Mouse (Mus musculus) heart, embryonic 14.5 days (tissue): ENCODE data around the gene Catsperg2. TPM values are rescaled to one million over a fixed set of nuclear protein-coding genes. Genes with fewer than 3 reads are reported as not detected.

Source experiments
- microRNA counts: library from miRNA; unstranded; fragments of <30 nt; microRNA quantifications from one replicate; lab custom pipeline; 2016
- microRNA-seq: library from miRNA; unstranded; fragments of <30 nt; microRNA quantifications from one replicate; pipeline ENCODE4, GENCODE M21; 2016
- polyA plus RNA-seq: library from polyadenylated mRNA; unstranded; fragments of >200 nt; fragmentation: Nextera tagmentation; extraction: Ambion mirVana; gene quantifications from 2 replicates; pipeline ENCODE4 v1.2.1, GENCODE M21; 2014

Gene Catsperg2
- polyA plus RNA-seq, 1 experiment from 2014 or later: not detected

MicroRNA genes within 50 kb of the gene (microRNA counts, 519-probe panel; counts per million panel counts)
- microRNA mmu-miR-1964 (lab: Ali Mortazavi, UCI): 322 counts per million, percentile 70 among the panel's probes with 10 or more counts

Small RNA genes within 50 kb of the gene (microRNA-seq; reads per million reads assigned to microRNA genes)
- gene Mir1964: 1.7 reads per million

Other genes starting within 250 kb of the Catsperg2 start
- 3.0 and 3.4 TPM in 2 replicates for gene Sipa1l3, start 208.4 kb downstream of the Catsperg2 start, polyA plus RNA-seq
- gene Zfp84, start 41.5 kb upstream of the Catsperg2 start, polyA plus RNA-seq: 9.4 and 10.0 TPM in 2 replicates
- gene Zfp30, start 57.0 kb upstream of the Catsperg2 start, polyA plus RNA-seq: 6.5 and 6.6 TPM in 2 replicates
- gene Zfp790, start 89.1 kb upstream of the Catsperg2 start, polyA plus RNA-seq: 10.4 and 12.0 TPM in 2 replicates
- 1.8 and 2.3 TPM in 2 replicates for gene Zfp940, start 126.6 kb upstream of the Catsperg2 start, polyA plus RNA-seq
- 3.8 and 4.0 TPM in 2 replicates for gene Zfp420, start 132.9 kb upstream of the Catsperg2 start, polyA plus RNA-seq
- 8.7 and 9.2 TPM in 2 replicates for gene Zfp27, start 179.5 kb upstream of the Catsperg2 start, polyA plus RNA-seq
- 4.1 and 4.2 TPM in 2 replicates for gene Zfp383, start 181.2 kb upstream of the Catsperg2 start, polyA plus RNA-seq
- 8.0 and 8.6 TPM in 2 replicates for gene Zfp74, start 227.1 kb upstream of the Catsperg2 start, polyA plus RNA-seq